Mouse (Mus musculus): ENCODE data around the gene Cyp26c1. TPM values are rescaled to one million over a fixed set of nuclear protein-coding genes. Genes with fewer than 3 reads are reported as not detected.

Cyp26c1 gene
- total and polyA plus RNA-seq, 3 experiments, result not detected

GRCm38 (mm10) chr19:37724591-37724990 is 39.2 kb downstream of the Cyp26c1 start:
- Histone ChIP-seq H3K79me2 (replicated peaks; ENCODE audit: control insufficient read depth, extremely low read depth, insufficient read depth, poor library complexity, severe bottlenecking) (no peaks in the 10 kb centered on the region), H3K9me3 (replicated peaks; ENCODE audit: low read length) (no peaks in the 10 kb centered on the region), H3K4me3 (replicated peaks in 1 of 3; ENCODE audit: low read depth in 2 of 3, low read length in 2 of 3, poor library complexity in 1 of 3) (no peak overlapping the region), H3K4me1 (ENCODE audit: control insufficient read depth in 1 of 2, insufficient read depth in 2 of 2) (peaks cover 0 to 13% of the 10 kb centered on the region in 2 experiments; a peak in 1 of 4 replicates), H3K27ac (ENCODE audit: insufficient read depth, low read depth) (no peak overlapping the region), H3K4me2 (ENCODE audit: insufficient read depth, low read depth, poor library complexity, severe bottlenecking) (no peak overlapping the region), H3K27me3 (replicated peaks) (no peaks in the 10 kb centered on the region), H3K36me3 (replicated peaks in 1 of 2; ENCODE audit: control insufficient read depth in 1 of 2, insufficient read depth in 1 of 2, low read length in 1 of 2) (no peaks in the 10 kb centered on the region), H3K9ac (ENCODE audit: insufficient read depth, low read depth) (no peak overlapping the region)
- no peak for TF ChIP-seq MXI1 (IDR thresholded peaks at IDR 0.05; ENCODE audit: low read depth, low read length)
- no peak for TF ChIP-seq ZKSCAN1 (IDR thresholded peaks at IDR 0.05; ENCODE audit: borderline replicate concordance, low read depth, low read length)
- TF ChIP-seq TCF12 (IDR thresholded peaks at IDR 0.05; ENCODE audit: low read depth, low read length), result no peak
- TF ChIP-seq E2F4 (IDR thresholded peaks at IDR 0.05; ENCODE audit: insufficient replicate concordance, low read depth, low read length), result no peak
- no peak for TF ChIP-seq PAX5 (IDR thresholded peaks at IDR 0.05; ENCODE audit: low read length)
- dilution Hi-C loops (cut with MboI; ENCODE audit: extremely low pct_ligation_motif_present, extremely low pct_unique_long_range_greater_than_20kb, low sequenced_read_pairs), result no loop called here
- in situ Hi-C loops (cut with MboI; ENCODE audit: low pct_ligation_motif_present, low pct_unique_long_range_greater_than_20kb, low sequenced_read_pairs), result loop anchor here (25.0 kb wide), 1 partner anchor 113 kb away; no protein-coding TSS in a partner anchor
- no peak for DNase-seq (ENCODE audit: extremely low read depth)

GRCm38 (mm10) chr19:37726585-37726984 is 41.2 kb downstream of the Cyp26c1 start:
- dilution Hi-C loops (cut with MboI; ENCODE audit: extremely low pct_ligation_motif_present, extremely low pct_unique_long_range_greater_than_20kb, low sequenced_read_pairs), result no loop called here

GRCm38 (mm10) chr19:37727366-37727765 is 42.0 kb downstream of the Cyp26c1 start:
- dilution Hi-C loops (cut with MboI; ENCODE audit: extremely low pct_ligation_motif_present, extremely low pct_unique_long_range_greater_than_20kb, low sequenced_read_pairs), result no loop called here
- in situ Hi-C loops (cut with MboI; ENCODE audit: low pct_ligation_motif_present, low pct_unique_long_range_greater_than_20kb, low sequenced_read_pairs), result no loop called here
- Histone ChIP-seq H3K9me3 (replicated peaks; ENCODE audit: low read length) (no peaks in the 10 kb centered on the region), H3K4me1 (ENCODE audit: control insufficient read depth in 1 of 2, insufficient read depth in 2 of 2) (peaks cover 2 to 14% of the 10 kb centered on the region in 2 experiments; a peak in 3 of 4 replicates), H3K27me3 (replicated peaks) (no peaks in the 10 kb centered on the region), H3K4me2 (ENCODE audit: insufficient read depth, low read depth, poor library complexity, severe bottlenecking) (no peak overlapping the region), H3K9ac (ENCODE audit: insufficient read depth, low read depth) (no peak overlapping the region), H3K36me3 (replicated peaks in 1 of 2; ENCODE audit: control insufficient read depth in 1 of 2, insufficient read depth in 1 of 2, low read length in 1 of 2) (no peaks in the 10 kb centered on the region), H3K4me3 (replicated peaks in 1 of 3; ENCODE audit: low read depth in 2 of 3, low read length in 2 of 3, poor library complexity in 1 of 3) (no peak overlapping the region), H3K27ac (ENCODE audit: insufficient read depth, low read depth) (no peak overlapping the region), H3K79me2 (replicated peaks; ENCODE audit: control insufficient read depth, extremely low read depth, insufficient read depth, poor library complexity, severe bottlenecking) (no peaks in the 10 kb centered on the region)
- no peak for DNase-seq (ENCODE audit: extremely low read depth)
- TF ChIP-seq MXI1 (IDR thresholded peaks at IDR 0.05; ENCODE audit: low read depth, low read length) (no peak), JUN (IDR thresholded peaks at IDR 0.05; ENCODE audit: insufficient read depth, low read depth, low read length) (no peak), ZMIZ1 (IDR thresholded peaks at IDR 0.05; ENCODE audit: low read depth, low read length) (no peak)

More at GRCm38 (mm10) chr19:37726585-37726984, 41.2 kb downstream of the Cyp26c1 start:
- H3K36me3 ChIP-seq (replicated peaks in 1 of 2; ENCODE audit: control insufficient read depth in 1 of 2, insufficient read depth in 1 of 2, low read length in 1 of 2), result no peaks in the 10 kb centered on the region
- DNase-seq (ENCODE audit: extremely low read depth), result no peak
- H3K4me2 ChIP-seq (ENCODE audit: insufficient read depth, low read depth, poor library complexity, severe bottlenecking), result no peak overlapping the region
- H3K9me3 ChIP-seq (replicated peaks; ENCODE audit: low read length), result no peaks in the 10 kb centered on the region
- H3K79me2 ChIP-seq (replicated peaks; ENCODE audit: control insufficient read depth, extremely low read depth, insufficient read depth, poor library complexity, severe bottlenecking), result no peaks in the 10 kb centered on the region
- TF ChIP-seq KAT2A (IDR thresholded peaks at IDR 0.05; ENCODE audit: insufficient replicate concordance, low read length) (no peak), NELFE (IDR thresholded peaks at IDR 0.05; ENCODE audit: low read depth, low read length) (no peak), NRF1 (IDR thresholded peaks at IDR 0.05; ENCODE audit: low read depth, low read length) (no peak), ZKSCAN1 (IDR thresholded peaks at IDR 0.05; ENCODE audit: borderline replicate concordance, low read depth, low read length) (no peak), TCF12 (IDR thresholded peaks at IDR 0.05; ENCODE audit: low read depth, low read length) (no peak), JUN (IDR thresholded peaks at IDR 0.05; ENCODE audit: insufficient read depth, low read depth, low read length) (no peak), CHD2 (IDR thresholded peaks at IDR 0.05; ENCODE audit: low read length) (no peak)
- in situ Hi-C loops (cut with MboI; ENCODE audit: low pct_ligation_motif_present, low pct_unique_long_range_greater_than_20kb, low sequenced_read_pairs), result no loop called here
- no peak overlapping the region for H3K4me3 ChIP-seq (replicated peaks in 1 of 3; ENCODE audit: low read depth in 2 of 3, low read length in 2 of 3, poor library complexity in 1 of 3)
- H3K27me3 ChIP-seq (replicated peaks), result no peaks in the 10 kb centered on the region
- peaks cover 0 to 6% of the 10 kb centered on the region in 2 experiments; a peak in 2 of 4 replicates for H3K4me1 ChIP-seq (ENCODE audit: control insufficient read depth in 1 of 2, insufficient read depth in 2 of 2)
- H3K27ac ChIP-seq (ENCODE audit: insufficient read depth, low read depth), result no peak overlapping the region
- H3K9ac ChIP-seq (ENCODE audit: insufficient read depth, low read depth), result no peak overlapping the region

Measured in CH12.LX (cell line).